Mouse (Mus musculus): Measurements from ENCODE around the gene Slc38a11. TPM values are rescaled to one million over a fixed set of nuclear protein-coding genes. Genes with fewer than 3 reads are reported as not detected.

Gene Slc38a11
- polyA plus RNA-seq, 1 experiment: 0.83 TPM

GRCm38 (mm10) chr2:65391322-65391721 lies 27.5 kb upstream of the Slc38a11 start:
- H3K4me1 ChIP-seq (ENCODE audit: control insufficient read depth, insufficient read depth, low read length): no peaks in the 10 kb centered on the region
- H3K27me3 ChIP-seq (replicated peaks; ENCODE audit: control insufficient read depth, insufficient read depth, low read length): no peaks in the 10 kb centered on the region
- no peak for DNase-seq
- H3K27ac ChIP-seq (ENCODE audit: insufficient read depth, low read depth, low read length): no peak overlapping the region
- no peak for TF ChIP-seq CTCF (conservative IDR thresholded peaks at IDR 0.05; ENCODE audit: insufficient read depth, insufficient read length, low read depth, low read length)
- WGBS: 69% methylated on average over 6 of the region's 6 CpGs
- no peaks in the 10 kb centered on the region for H3K36me3 ChIP-seq (ENCODE audit: control insufficient read depth, insufficient read depth, low read length)
- no peak overlapping the region for H3K4me3 ChIP-seq (ENCODE audit: insufficient read depth, low read depth, low read length)

- Histone ChIP-seq H3K4me3 (ENCODE audit: insufficient read depth, low read depth, low read length) (no peak overlapping the region), H3K36me3 (ENCODE audit: control insufficient read depth, insufficient read depth, low read length) (no peaks in the 10 kb centered on the region), H3K27ac (ENCODE audit: insufficient read depth, low read depth, low read length) (no peak overlapping the region), H3K4me1 (ENCODE audit: control insufficient read depth, insufficient read depth, low read length) (no peaks in the 10 kb centered on the region), H3K27me3 (replicated peaks; ENCODE audit: control insufficient read depth, insufficient read depth, low read length) (no peaks in the 10 kb centered on the region)
- 78% methylated on average over 6 of the region's 6 CpGs for WGBS
- TF ChIP-seq CTCF (conservative IDR thresholded peaks at IDR 0.05; ENCODE audit: insufficient read depth, insufficient read length, low read depth, low read length) (no peak), POLR2A (IDR thresholded peaks at IDR 0.05; ENCODE audit: low read depth, low read length) (no peak)
- no peak for DNase-seq
Observed at GRCm38 (mm10) chr2:65384815-65385214, 21.0 kb upstream of the Slc38a11 start.

GRCm38 (mm10) chr2:65382485-65382884 lies 18.7 kb upstream of the Slc38a11 start:
- 9% methylated on average over 4 of the region's 4 CpGs for WGBS
- peak; percentile 1 for DNase-seq
- Histone ChIP-seq H3K4me3 (ENCODE audit: insufficient read depth, low read depth, low read length) (no peak overlapping the region), H3K36me3 (ENCODE audit: control insufficient read depth, insufficient read depth, low read length) (no peaks in the 10 kb centered on the region), H3K27me3 (replicated peaks; ENCODE audit: control insufficient read depth, insufficient read depth, low read length) (no peaks in the 10 kb centered on the region), H3K27ac (ENCODE audit: insufficient read depth, low read depth, low read length) (no peak overlapping the region), H3K4me1 (ENCODE audit: control insufficient read depth, insufficient read depth, low read length) (no peaks in the 10 kb centered on the region)
- TF ChIP-seq POLR2A (IDR thresholded peaks at IDR 0.05; ENCODE audit: low read depth, low read length) (no peak), CTCF (conservative IDR thresholded peaks at IDR 0.05; ENCODE audit: insufficient read depth, insufficient read length, low read depth, low read length) (no peak)

DNA sequence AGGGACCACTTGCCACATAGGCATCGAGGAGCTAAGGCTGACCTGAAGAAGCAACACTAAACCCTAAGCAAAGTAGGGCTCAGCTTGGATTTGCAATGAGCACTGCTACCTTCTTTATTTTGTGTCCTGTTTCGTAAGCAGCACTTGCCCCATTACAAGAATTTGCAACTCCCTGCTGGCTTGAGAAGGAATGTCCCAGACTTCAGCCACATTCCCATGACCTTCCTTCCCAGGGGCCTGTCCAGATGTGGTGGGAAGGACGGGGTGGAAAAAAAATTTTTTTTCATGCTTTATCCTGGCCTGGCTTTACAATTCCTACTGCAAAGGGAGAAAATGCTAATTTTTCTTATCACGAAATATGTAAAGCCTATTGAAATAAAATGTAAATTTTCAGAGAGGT lies 14.6 kb upstream of the Slc38a11 start:
- no peak for DNase-seq
- H3K4me1 ChIP-seq (ENCODE audit: control insufficient read depth, insufficient read depth, low read length): no peaks in the 10 kb centered on the region
- H3K27me3 ChIP-seq (replicated peaks; ENCODE audit: control insufficient read depth, insufficient read depth, low read length): no peaks in the 10 kb centered on the region; the same call in 1 of the 2 replicates
- no peak for TF ChIP-seq CTCF (conservative IDR thresholded peaks at IDR 0.05; ENCODE audit: insufficient read depth, insufficient read length, low read depth, low read length)
- no peak for TF ChIP-seq POLR2A (IDR thresholded peaks at IDR 0.05; ENCODE audit: low read depth, low read length)
- no peak overlapping the region for H3K27ac ChIP-seq (ENCODE audit: insufficient read depth, low read depth, low read length)
- H3K36me3 ChIP-seq (ENCODE audit: control insufficient read depth, insufficient read depth, low read length): no peaks in the 10 kb centered on the region
- H3K4me3 ChIP-seq (ENCODE audit: insufficient read depth, low read depth, low read length): no peak overlapping the region
- 75% methylated on average over 4 of the region's 4 CpGs for WGBS

DNA sequence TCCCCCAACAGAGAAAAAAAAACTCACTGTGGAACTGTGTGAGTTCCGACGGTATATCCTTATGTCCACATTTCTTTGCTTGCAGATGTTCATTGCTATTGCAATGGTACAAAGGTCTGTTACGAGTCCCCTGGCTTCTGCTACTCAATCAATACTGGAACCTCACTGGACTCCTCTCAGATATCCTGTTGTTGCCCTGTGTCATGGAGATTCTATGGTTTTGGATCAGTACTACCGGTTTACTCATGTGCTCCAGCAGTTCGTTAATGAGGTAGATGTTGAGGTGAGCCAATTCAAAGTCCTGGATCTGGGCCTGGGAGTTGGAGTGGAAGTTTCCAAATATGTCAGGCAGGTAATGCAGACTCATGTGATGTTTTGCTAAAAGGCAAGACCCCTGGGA lies 10.6 kb upstream of the Slc38a11 start:
- no peak overlapping the region for H3K27ac ChIP-seq (ENCODE audit: insufficient read depth, low read depth, low read length)
- H3K4me1 ChIP-seq (ENCODE audit: control insufficient read depth, insufficient read depth, low read length): no peaks in the 10 kb centered on the region
- 92% methylated on average over 5 of the region's 5 CpGs for WGBS
- DNase-seq: no peak
- H3K36me3 ChIP-seq (ENCODE audit: control insufficient read depth, insufficient read depth, low read length): no peaks in the 10 kb centered on the region
- TF ChIP-seq POLR2A (IDR thresholded peaks at IDR 0.05; ENCODE audit: low read depth, low read length) (no peak), CTCF (conservative IDR thresholded peaks at IDR 0.05; ENCODE audit: insufficient read depth, insufficient read length, low read depth, low read length) (no peak)
- no peak overlapping the region for H3K4me3 ChIP-seq (ENCODE audit: insufficient read depth, low read depth, low read length)
- H3K27me3 ChIP-seq (replicated peaks; ENCODE audit: control insufficient read depth, insufficient read depth, low read length): no peaks in the 10 kb centered on the region; the same call in 1 of the 2 replicates

DNA sequence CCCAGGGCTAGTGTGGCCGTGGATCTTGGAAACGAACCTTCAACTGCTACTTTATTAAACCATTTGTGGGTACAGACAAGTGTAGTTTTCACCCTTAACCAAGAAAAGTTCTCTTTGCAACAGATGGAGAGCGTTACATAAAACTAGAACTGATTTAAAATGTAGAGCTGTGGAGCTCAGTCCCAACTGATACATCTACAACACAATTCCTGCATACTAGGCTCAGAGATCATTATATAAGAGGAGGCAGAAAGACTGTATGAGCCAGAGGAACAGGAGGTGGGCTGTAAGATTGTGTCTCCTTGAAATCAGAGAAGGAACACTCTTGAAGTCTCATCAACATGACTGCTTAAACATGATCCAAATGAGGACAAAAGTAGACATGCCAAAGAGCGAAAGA lies 9.2 kb upstream of the Slc38a11 start:
- TF ChIP-seq CTCF (conservative IDR thresholded peaks at IDR 0.05; ENCODE audit: insufficient read depth, insufficient read length, low read depth, low read length) (no peak), POLR2A (IDR thresholded peaks at IDR 0.05; ENCODE audit: low read depth, low read length) (no peak)
- Histone ChIP-seq H3K36me3 (ENCODE audit: control insufficient read depth, insufficient read depth, low read length) (no peaks in the 10 kb centered on the region), H3K4me1 (ENCODE audit: control insufficient read depth, insufficient read depth, low read length) (no peaks in the 10 kb centered on the region), H3K27me3 (replicated peaks; ENCODE audit: control insufficient read depth, insufficient read depth, low read length) (no peaks in the 10 kb centered on the region; the same call in 1 of the 2 replicates), H3K4me3 (ENCODE audit: insufficient read depth, low read depth, low read length) (no peak overlapping the region), H3K27ac (ENCODE audit: insufficient read depth, low read depth, low read length) (no peak overlapping the region)
- DNase-seq: no peak
- WGBS: 91% methylated on average over 4 of the region's 4 CpGs

DNA sequence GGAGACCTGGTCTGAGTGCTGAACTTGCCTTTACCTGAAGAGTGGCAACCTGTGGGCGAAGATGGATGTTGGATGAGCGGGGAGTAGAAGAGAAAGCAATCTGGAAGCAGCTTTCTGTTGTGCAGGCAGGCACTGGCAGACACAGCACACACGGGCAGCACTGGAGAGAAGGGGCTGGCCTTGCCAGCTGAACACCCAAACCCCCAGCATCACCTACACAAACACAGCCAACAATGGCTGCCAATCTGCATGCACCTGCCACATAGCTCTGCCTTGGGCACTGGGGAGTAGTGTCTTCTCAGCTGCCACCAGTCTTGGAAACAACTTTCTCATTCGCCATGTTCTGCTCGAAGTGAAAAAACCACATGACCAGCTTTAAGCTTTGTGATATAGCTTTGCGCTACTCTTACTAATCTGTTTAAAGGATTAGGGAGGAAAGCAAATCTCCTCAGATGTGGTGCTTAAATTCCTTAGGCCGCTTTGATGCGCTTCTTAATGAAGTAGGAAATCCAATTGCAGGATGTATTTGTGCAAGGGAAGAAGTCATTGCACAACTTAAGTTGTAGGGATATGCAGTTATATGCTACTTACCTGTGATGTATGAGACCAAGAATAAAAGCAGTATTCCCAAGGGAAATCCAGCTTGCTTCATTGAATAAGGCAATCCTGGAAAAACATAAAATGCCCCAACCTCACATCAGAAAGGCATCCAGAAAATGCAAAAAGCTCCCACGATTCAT lies 2.9 kb downstream of the Slc38a11 start:
- Histone ChIP-seq H3K27ac (ENCODE audit: insufficient read depth, low read depth, low read length) (no peak overlapping the region), H3K27me3 (replicated peaks; ENCODE audit: control insufficient read depth, insufficient read depth, low read length) (no peaks in the 10 kb centered on the region), H3K36me3 (ENCODE audit: control insufficient read depth, insufficient read depth, low read length) (no peaks in the 10 kb centered on the region), H3K4me3 (ENCODE audit: insufficient read depth, low read depth, low read length) (no peak overlapping the region), H3K4me1 (ENCODE audit: control insufficient read depth, insufficient read depth, low read length) (no peaks in the 10 kb centered on the region)
- 92% methylated on average over 9 of the region's 9 CpGs for WGBS
- TF ChIP-seq CTCF (conservative IDR thresholded peaks at IDR 0.05; ENCODE audit: insufficient read depth, insufficient read length, low read depth, low read length): no peak
- no peak for TF ChIP-seq POLR2A (IDR thresholded peaks at IDR 0.05; ENCODE audit: low read depth, low read length)
- DNase-seq: no peak

All from kidney, adult 2 months (tissue).